Mouse (Mus musculus) embryo, embryonic 11.5 days (tissue): ENCODE measurements around the gene Zfp367.
A peak's percentile ranks its signal among the peaks of the same experiment; 100 is the strongest.

Experiments
- DNase-seq: peaks from one replicate; pipeline ENCODE4 v3.0.0-alpha.2; 2012; ENCODE audit warnings: low read depth, low spot score

Zfp367 gene

DNA sequence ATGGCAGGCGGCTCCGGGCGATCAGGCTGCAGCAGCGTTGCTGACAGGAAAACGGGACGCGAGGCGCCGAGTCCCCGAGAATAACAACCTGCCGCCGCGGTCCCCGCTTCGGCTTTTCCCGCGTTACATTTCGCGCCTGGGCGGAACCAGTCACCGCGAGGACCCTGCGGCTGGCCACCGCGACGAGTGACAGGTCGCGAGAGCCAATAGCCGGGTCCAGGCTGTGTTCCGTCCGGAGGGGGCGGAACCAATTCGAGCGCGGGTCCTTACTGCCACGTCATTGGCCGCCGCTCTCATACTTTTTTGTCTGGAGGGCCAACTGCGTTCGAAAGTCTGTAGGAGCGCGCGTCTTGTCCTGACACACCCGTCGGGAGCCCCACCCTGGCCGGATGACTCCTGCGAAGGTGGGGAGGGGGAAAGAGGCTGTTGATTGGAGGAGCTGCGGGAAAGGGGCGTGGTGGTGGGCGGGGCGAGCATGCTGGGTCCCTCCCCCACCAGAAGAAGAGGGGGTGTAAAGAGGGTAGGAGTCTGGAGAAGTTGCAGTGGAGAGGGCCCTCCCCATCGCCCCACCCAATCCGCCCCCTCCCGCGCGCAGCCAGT is at the start of gene Zfp367:
TSS of gene Zfp367 (minus strand) at position 120 of the 600 bp plus-strand sequence.
- peak; percentile 95 for DNase-seq

DNA sequence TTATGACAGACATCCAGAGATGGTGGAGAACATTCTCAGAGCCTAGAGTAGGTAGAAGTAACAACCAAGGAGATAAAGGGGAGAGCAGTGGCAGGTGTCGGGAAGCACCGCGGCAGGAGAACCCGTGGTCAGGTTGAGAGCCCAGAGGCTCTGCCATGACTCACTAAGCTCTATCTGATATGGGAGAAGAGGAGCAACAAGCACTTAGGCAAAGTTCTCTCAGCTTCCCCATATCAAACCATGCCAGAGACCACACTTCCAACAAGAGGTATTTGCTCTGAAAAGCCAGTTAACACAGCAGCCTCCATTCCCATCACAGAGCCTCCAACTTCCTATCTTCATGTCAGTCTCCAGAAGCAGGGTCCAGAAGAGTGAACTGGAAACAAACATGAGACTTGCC is 47.9 kb upstream of the Zfp367 start:
- DNase-seq: no peak

DNA sequence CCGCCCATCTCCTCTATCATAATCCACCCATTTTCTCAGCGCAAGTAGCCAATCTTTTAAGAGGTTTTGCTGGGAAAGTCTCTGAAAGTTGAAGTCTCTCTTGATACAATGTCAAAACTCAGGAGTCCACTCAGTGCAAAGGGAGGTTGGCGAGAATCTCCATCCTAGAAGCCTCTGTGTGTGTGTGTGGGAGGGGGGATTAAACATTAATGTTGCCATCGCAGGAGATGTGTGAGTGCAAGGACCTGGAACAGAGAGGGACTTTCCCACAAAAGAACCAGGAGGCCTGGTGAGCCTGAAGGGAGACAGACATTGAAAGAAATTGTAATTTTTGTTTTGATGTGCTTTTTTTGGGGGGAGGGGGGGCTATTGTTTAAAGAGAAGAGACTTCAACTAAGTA is 45.3 kb upstream of the Zfp367 start:
- no peak for DNase-seq

DNA sequence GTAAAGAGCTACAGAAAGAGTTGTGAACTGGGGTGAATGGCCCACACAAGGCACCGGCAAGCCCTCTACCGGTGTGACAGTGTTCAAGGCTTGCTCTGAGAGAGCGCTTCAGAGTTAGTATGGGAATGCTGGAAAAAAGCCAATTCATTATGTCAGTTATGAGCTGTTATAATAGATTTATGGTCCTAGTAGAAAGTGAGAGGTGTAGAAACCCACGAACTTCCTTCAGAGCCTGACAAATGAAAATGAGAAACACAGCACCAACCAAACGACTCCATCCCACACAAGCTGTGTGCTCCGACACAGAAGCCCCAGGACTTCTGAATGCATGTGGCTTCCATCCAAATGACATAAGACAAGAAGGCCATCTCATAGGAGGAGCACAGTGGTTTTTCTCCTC is 44.9 kb upstream of the Zfp367 start:
- DNase-seq: no peak

DNA sequence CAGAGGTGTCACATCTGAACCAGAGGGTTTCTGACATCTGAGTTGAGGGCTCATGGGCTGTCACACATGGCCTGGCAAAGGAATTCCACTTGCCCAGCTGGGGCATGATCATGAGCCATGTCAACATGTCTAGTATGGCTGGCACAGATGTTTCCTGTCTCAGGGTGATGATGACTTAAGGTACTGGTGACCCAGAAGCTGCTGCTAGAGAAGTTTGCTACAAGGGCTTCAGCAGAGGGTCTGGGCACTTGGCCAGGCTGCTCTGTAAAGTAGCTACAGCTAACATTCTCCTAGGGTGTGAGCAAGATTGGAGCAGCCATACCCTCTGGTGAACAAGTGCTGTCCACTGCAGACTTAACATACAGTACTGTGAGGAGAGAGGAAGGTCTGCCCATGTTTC is 34.1 kb upstream of the Zfp367 start:
- no peak for DNase-seq

DNA sequence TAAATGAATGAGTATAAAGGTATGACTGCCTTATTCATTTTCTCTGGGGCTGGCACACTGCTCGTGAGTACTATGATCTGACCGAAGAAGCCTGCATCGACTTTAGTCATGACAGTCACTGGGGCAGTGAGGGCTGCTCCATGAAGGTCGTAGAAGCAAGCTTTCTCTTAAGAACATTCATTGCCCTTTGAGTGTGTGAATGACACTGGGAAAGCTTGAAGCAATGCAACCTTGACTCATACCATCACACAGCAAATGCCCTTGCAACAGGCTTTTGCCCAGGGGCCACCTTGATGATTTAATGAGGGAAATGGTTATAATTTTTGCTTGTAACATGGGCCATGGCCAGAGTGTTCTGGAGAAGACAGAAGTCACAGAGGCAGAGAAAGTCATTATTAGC is 33.5 kb upstream of the Zfp367 start:
- DNase-seq: no peak

DNA sequence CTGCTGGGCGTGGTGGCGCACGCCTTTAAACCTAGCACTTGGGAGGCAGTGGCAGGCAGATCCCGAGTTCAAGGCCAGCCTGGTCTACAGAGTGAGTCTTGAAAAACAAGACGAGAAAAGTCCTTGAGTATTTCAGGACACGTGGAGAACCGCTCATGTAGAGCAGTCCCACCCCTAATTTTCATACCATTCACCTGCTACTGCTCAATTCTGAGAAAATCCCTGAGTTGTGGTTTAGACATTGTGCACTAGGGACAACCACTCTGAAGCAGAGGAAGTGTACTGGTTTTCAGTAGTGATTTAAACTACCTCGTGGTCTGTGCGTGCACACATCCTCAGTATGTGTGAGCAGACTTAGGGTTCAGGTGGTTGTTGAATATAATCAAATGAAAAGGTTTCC is 32.6 kb upstream of the Zfp367 start:
- no peak for DNase-seq

DNA sequence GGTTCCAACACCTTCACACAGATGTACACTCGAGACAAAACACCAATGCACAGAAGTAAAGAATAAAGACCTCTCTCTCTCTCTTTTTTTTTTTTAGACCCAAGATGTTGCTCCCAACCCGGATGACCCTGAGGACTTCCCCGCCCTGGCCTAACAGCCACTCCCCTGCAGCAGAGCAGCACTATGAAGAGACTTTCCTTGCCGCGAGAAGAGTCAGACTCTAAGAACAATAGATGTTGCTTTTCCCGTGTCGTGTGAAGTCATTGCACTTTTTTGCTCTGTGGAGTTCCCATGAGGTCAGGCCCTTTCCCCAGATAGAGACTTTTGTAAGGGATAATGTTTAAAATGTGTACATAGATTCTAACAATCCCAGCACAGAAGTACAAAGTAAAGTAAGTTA is 32.2 kb upstream of the Zfp367 start:
- no peak for DNase-seq

DNA sequence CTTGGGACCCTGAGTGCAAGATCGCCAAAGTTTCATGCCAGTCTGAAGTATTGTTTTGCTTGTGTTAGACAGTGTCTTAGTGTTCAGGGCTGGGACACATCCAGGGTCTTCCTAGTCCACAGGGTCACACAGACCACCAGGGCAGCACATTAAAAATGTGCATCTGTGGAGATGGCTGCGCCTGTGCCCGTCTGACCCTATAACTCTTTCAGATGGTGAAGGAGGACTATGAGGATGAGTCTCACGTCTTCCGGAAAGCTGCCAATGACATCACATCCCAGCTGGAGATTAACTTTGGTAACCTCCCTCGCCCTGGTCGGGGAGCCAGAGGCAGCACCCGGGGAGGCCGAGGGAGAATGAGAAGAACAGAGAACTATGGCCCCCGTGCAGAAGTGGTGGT is 31.4 kb upstream of the Zfp367 start:
- no peak for DNase-seq

DNA sequence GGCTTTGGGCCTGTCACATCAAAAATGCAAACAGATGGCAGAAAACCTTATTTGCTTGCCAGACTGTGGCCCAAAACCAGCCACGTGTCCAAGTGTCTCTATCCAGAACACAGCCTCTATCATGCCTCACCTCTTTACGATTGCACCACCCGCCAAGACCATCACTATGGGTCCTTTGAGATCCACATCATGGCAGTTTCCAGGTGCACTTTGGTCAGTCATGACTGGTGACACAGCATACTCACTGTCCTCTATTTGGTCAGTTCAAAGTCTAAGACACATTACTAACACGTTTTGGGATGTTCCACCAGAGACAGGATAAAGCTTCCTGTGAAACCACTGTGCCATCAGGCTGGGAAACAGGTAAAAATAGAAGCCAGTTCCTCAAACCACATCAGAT is 30.6 kb upstream of the Zfp367 start:
- no peak for DNase-seq

DNA sequence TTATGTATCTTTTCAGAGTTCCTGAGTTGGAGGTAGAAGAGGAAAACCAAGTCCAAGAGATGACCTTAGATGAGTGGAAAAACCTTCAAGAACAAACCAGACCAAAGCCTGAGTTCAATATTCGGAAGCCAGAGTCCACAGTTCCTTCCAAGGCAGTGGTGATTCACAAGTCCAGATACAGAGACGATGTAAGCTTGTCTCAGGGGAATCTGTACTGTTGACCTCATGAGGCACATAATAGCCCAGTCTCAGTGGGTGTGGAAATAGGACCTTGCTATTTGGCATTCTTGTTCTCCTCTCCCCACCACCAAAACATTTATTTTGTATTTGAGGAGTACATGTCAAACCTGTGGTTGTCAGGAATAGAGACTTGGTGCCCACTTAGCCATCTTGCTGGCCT is 29.1 kb upstream of the Zfp367 start:
- DNase-seq: no peak

DNA sequence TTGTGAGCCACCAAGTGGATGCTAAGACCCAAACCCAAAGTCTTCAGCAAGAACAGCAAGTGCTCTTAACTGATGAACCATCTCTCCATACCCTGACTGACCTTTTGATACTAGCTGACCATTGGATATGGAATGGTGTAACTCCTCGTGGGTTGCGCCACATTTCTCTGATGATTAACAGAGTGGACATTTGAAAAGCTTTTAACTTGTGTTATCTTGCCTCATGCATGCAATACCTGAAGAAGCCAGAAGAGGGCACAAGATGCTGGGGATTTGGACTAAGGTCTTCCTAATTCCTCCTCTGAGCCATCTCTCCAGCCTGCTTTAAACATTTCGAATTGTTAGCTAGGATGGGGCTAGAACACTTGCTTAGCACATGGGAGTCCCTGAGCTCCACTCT is 27.9 kb upstream of the Zfp367 start:
- DNase-seq: no peak

DNA sequence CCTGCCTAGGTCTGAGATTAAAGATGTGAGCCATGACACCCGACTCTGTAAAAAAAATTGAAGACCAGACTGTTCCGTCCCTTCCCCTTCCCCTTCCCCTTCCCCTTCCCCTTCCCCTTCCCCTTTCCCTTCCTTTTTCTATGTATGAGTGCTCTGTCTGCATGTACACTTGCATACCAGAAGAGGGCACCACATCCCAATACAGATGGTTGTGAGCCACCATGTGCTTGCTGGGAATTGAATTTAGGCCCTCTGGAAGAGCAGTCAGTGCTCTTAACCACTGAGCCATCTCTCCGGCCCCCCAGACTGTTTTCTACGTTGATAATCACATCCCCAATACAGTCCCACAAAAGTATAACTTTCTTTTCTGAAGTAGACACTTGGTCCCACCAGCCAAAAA is 27.3 kb upstream of the Zfp367 start:
- no peak for DNase-seq

DNA sequence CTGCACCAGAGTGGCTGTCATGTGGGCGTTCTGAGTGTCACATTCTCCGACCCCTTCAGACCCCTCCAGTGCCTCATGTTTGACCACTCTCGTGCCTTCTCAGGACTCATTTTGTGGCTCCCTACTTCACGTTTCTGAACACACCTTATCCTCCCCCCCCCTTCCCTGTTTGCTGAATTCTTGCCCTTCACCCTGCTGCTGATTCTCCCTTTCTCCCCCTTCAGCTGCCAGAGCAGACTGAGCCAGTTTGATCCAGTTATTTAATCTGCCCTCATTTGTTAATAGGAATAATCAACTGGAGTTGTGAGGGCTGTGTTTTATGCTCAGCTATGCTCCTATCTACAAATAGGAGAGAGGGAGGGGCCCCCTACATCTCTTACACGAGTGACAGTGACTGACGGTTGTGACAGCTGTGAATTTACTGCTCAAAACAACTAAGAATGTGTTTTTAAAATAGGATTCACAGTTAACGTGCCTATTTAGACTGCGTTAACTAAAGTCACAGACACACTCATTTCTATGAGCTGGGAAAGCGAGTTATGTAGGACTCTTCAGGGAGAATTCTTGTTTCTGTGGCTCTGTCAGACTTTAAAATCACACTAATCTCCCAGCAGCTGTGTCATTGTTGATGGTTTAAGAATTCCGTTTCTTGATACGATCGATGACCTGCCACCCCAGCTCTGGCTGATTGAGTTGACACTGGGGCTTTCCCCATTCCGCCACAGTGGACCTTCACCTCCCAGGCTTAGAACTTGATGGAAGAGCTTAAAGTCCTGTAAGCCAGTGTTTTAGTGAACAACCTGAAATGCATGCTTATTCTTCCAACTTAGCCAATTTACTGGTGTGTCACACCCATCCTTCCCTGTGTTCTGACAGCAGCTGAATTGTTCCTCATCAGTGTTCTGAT is 26.0 kb upstream of the Zfp367 start:
- no peak for DNase-seq

DNA sequence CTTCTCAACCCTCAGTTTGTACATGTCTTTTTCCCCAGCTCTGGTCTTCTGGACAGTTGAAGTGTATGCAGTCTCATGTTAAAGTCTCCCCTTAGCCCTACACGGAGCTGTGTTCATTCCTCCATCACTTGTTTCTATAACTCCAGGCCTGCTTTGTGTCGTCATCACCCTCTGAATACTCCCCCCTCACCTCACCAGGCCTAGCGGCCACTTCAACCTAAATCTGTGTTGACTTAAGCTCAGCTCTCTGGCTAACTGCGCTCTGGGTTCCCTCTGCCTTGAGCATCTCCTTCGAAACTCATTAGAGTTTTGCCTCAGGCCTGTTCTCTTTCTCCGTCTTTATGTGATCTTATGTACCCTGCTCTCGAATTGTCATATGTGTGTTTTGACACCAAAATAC is 25.0 kb upstream of the Zfp367 start:
- no peak for DNase-seq

DNA sequence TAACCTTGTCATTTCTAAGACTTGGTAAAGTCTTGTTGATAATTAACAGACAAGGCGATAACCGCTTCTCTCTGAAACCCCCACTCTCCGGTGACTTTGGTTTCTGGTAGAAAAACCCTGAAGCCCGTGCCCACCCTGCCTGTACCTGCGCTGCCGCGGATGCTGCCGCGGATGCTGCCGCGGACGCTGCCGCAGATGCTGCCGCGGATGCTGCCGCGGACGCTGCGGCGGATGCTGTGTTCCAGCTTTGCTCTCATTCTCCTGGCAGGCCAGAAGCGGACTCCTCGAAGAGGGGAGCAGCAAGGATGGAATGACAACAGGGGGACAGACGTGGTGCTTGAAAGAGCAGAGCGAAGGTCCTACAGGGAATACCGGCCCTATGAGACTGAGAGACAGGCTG is 16.7 kb upstream of the Zfp367 start:
- no peak for DNase-seq

DNA sequence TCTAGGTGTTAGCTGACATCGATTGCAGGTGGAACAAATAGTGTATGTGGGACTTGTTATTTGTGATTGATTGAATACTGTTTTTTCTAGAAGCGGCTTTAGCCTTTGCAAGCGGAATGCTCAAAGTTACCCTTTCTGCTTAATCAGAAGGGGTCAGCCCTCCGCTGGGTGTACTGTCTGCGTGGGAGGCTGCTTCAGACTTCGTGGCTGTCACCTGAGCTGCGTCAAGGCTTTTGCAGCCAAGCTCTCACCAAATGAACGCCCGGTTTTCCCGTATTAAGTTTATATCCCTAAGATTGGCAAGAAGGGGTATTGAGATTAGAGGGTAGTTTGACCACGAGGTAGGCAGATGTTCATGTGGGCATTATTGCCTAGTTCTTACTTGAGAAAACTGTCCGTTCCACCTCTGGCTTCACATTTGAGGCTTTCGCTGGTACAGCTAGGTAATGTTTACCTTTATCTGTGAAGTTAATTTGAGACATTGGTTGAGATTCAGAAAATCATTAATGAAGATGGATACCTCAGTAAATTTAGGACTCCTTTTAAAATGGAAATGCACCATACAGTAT is 10.2 kb upstream of the Zfp367 start:
- no peak for DNase-seq

DNA sequence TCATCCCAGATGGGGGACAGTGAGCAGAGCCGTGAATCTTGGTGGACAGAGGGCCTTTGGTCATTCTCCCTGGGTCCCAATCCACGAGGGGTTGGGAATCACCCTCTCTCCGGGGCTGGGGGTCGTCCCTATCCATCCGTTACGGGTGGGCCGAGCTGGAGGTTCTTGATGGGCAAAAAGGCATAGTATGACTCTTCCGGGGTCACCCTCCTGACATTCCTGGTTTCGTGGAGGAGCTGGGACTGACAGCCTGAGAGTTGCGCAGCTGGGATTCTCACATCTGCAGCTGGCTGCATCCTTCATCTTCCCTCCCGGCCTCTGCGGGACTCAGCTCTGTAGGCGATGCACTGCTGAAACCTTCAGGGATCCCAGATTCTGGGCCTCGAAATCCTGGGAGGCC is 9.6 kb upstream of the Zfp367 start:
- DNase-seq: no peak

DNA sequence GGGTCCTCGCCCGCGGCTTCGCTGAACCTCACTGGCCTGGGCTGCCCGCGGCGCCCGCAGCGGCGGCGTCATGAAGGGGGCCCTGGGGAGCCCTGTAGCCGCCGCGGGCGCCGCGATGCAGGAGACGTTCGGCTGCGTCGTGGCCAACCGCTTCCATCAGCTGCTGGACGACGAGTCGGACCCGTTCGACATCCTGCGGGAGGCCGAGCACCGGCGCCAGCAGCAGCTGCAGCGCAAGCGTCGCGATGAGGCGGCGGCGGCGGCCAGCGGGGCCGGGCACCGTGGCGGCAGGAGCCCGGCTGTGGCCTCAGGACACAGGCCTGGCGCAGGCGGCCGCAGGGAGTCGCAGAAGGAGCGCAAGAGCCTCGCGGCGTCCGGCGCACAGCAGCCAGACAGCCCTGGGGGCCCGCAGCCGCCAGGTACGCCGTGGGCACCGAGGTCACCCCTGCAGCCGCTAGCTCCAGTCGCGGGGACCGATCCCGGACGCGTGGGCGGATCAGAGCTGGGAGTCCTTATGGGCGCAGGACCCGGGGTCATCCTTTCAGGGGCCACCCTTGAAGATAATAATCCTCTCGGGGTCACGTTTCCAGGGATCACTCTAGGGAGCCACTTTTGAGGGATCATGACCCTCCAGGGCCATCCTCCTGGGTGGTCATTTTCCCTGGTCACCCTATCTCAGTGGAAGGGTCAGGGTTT is 9.1 kb upstream of the Zfp367 start:
- no peak for DNase-seq

DNA sequence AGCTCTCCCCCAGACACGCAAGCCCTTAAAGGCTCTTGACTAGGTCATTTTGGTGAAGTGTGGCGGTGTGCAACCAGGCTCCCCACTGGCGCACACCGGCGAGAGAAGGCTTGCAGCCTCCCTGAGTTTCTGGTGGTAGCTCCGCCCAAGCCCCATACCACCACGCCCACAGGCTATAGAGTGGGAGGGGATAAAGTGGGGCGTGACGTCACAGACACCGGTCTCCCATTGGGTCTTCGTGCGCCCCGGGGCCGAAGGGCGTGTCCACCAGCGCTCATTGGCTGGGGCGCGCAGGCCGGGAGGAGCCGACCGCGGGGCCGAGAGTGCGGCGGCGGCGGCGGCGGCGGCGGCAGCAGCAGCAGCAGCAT is 8.5 kb upstream of the Zfp367 start, which contains the start of gene Habp4:
TSS of gene Habp4 (plus strand) at position 277 of the 368 bp plus-strand sequence.
- DNase-seq: peak; percentile 96

DNA sequence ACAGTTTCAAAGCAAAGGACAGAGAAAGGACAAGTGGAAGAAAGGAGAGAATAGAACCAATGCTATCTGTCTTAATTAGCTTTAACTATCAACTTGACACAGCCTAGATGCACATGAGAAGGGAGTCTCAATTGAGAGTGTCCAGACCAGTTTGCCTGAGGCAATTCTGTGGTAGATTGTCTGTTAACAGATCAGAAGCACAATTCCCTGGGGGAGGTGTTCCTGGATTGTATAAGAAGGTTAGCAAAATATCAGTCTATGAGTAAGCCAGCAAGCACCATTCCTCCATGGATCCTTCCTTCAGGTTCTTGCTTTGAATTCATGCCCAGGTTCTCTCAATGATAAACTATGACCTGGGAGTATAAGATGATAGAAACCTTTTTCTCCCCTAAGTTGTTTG is 4.0 kb upstream of the Zfp367 start:
- no peak for DNase-seq

DNA sequence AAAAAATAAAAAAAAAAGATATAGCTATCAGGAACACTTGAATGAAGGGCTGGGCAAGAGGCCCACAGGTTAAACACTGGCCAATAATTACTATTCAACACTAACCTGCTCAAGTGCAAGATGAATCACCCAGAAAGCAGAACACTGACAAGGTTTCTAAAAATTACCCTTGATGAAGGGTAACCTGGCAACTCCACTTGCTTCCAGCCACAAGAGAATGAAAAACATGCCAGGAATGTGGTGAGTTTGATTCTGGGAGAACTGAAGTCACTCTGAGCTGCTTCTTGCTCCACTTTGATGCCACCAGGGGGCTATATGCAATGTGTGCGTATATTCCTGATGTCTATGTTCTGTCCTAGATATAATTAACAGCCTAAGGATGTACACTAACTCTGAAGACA is 2.2 kb upstream of the Zfp367 start:
- no peak for DNase-seq
